Mouse (Mus musculus) embryonic fibroblast, embryonic 13.5 days (primary cell): ENCODE results near the gene Nsun4.

Source experiments
- CTCF ChIP-seq: IDR thresholded peaks from 2 replicates; pipeline ENCODE4 v1.5.1; 2011; ENCODE audit warnings: mild to moderate bottlenecking, control low read depth, low read length, moderate library complexity, borderline replicate concordance; ENCODE audit not compliant: insufficient read depth
- POLR2A ChIP-seq: IDR thresholded peaks from 2 replicates; pipeline ENCODE4 v1.6.1; 2011; ENCODE audit warnings: low read depth, mild to moderate bottlenecking, control low read depth, low read length, moderate library complexity

DNA sequence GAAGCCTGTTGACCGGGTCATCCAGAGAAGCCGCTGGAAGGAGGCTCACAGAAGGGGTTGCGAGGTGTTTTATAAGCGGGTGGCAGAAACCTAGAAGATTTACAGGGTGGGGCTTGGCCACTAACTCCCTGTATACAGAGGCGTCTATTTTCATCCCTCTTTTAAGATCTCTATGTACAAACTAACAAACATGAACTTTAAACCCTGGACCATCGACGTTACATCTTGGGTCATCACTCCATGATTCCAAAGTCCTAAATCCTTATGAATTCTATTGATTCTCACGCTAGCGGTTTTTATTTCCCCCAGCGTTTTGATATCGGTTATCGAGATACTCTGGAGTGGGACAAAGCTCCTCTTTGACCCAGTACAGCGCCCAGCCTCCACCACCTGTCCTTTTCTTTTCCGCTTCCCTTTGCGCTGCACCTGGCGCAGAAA, 36.8 kb downstream of the Nsun4 start:
- TF ChIP-seq CTCF (no peak), POLR2A (no peak)
